Mouse (Mus musculus): ENCODE results near the gene Mst1.

Gene Mst1

GRCm38 (mm10) chr9:108132373-108132772 lies 52.1 kb downstream of the Mst1 start:
- DNase-seq (ENCODE audit: low spot score), result no peak

DNA sequence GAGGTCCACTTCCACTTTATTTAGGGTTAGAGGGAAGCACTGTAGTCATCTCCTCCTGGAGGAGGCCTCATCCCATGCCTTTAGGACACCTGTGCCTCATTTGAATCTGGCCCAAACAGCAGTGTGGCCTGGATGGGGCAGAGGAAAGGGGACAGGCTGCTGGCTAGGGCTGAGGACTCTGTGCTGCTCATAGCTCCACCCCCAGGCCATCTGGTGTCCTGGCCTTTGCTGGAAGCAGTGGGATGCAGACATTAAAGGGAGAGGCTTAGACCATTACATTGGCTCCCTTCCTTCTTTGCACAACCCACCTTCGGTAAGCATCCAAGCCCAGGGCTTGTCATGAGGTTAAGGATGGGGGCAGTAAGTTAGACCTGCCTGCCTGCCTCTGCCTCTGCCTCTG lies 53.2 kb downstream of the Mst1 start:
- no peak for DNase-seq (ENCODE audit: low spot score)

Data from urinary bladder, postnatal 10 days (tissue).